Mouse (Mus musculus): ENCODE data around the gene Wdr64. TPM values are rescaled to one million over a fixed set of nuclear protein-coding genes. Genes with fewer than 3 reads are reported as not detected.

Gene Wdr64
- polyA plus RNA-seq, 1 experiment from 2014 or later = not detected

GRCm38 (mm10) chr1:175808356-175808755 is 110.0 kb downstream of the Wdr64 start:
- ATAC-seq (replicated peaks; ENCODE audit: low FRiP score) (no peak), DNase-seq (ENCODE audit: low spot score) (no peak)
- H3K27ac ChIP-seq (ENCODE audit: low read depth, low read length) = no peak overlapping the region
- no peak overlapping the region for H3K4me2 ChIP-seq
- 66% methylated on average over 5 of the region's 5 CpGs for WGBS
- no peak overlapping the region for H3K9ac ChIP-seq (ENCODE audit: low read depth, low read length)
- H3K4me3 ChIP-seq (ENCODE audit: low read depth, low read length) = no peak overlapping the region
- no peaks in the 10 kb centered on the region for H3K36me3 ChIP-seq (ENCODE audit: control insufficient read depth, insufficient read depth, low read length)
- H3K27me3 ChIP-seq (replicated peaks; ENCODE audit: control insufficient read depth, insufficient read depth, low read length) = no peaks in the 10 kb centered on the region
- H3K4me1 ChIP-seq (replicated peaks; ENCODE audit: control insufficient read depth, insufficient read depth, low read length) = no peaks in the 10 kb centered on the region
- H3K9me3 ChIP-seq (ENCODE audit: control insufficient read depth, low read length) = no peaks in the 10 kb centered on the region

DNA sequence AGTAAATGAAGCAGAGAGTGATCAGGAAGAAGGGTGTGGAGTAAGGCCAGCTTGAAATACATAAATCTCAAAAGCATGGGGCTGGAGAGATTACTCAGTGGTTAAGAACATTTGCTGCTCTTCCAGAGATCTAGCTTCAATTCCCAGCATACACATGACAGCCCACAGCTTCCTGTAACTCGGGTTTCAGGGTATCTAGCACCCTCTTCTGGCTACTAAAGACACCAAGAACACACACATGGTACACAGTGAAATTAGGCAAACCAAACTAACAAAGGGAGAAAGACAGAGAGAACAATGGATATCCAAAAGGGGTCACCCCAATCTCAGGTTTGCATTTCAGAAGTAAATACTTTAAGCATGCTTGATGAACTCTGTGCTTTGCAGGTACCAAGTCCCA is 113.2 kb downstream of the Wdr64 start:
- WGBS = 14% methylated on average over 1 of the region's 1 CpGs
- Histone ChIP-seq H3K9ac (ENCODE audit: low read depth, low read length) (no peak overlapping the region), H3K36me3 (ENCODE audit: control insufficient read depth, insufficient read depth, low read length) (no peaks in the 10 kb centered on the region), H3K27ac (ENCODE audit: low read depth, low read length) (no peak overlapping the region), H3K9me3 (ENCODE audit: control insufficient read depth, low read length) (no peaks in the 10 kb centered on the region), H3K4me3 (ENCODE audit: low read depth, low read length) (no peak overlapping the region), H3K4me1 (replicated peaks; ENCODE audit: control insufficient read depth, insufficient read depth, low read length) (no peaks in the 10 kb centered on the region), H3K27me3 (replicated peaks; ENCODE audit: control insufficient read depth, insufficient read depth, low read length) (no peaks in the 10 kb centered on the region), H3K4me2 (no peak overlapping the region)
- no peak for DNase-seq (ENCODE audit: low spot score)
- no peak for ATAC-seq (replicated peaks; ENCODE audit: low FRiP score)

DNA sequence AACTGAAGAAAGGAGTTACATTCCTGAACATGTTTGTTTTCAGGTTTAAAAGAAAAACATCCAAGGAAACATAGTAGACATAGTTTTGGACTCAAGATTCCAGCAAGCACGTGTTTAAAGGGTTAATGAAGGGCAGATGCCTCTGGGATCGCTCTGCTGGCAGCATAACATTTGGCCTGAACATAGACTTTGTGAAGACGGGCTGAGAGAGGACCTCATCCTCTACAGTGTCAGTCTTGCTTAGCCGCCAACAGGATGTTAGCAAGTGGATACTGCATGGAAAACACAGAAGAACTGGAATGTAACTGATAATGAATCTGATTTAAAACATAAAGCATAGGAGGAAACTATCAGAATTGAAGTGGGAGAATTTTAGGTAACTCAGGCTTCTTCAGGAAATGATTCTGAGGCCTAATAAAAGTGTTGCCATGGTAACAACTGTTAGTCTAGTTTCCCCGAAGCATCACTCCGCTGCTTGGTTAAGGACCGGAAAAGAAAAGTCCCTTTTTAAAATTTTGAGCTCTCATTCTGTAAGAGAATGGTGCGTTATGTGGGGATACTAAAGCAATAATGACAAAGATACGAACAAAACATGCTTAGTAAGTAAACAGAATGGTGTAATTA is 125.5 kb downstream of the Wdr64 start:
- DNase-seq (ENCODE audit: low spot score) (no peak), ATAC-seq (replicated peaks; ENCODE audit: low FRiP score) (no peak)
- Histone ChIP-seq H3K9ac (ENCODE audit: low read depth, low read length) (no peak overlapping the region), H3K4me2 (no peak overlapping the region), H3K36me3 (ENCODE audit: control insufficient read depth, insufficient read depth, low read length) (no peaks in the 10 kb centered on the region), H3K27me3 (replicated peaks; ENCODE audit: control insufficient read depth, insufficient read depth, low read length) (no peaks in the 10 kb centered on the region), H3K27ac (ENCODE audit: low read depth, low read length) (no peak overlapping the region), H3K4me1 (replicated peaks; ENCODE audit: control insufficient read depth, insufficient read depth, low read length) (no peaks in the 10 kb centered on the region), H3K4me3 (ENCODE audit: low read depth, low read length) (no peak overlapping the region), H3K9me3 (ENCODE audit: control insufficient read depth, low read length) (no peaks in the 10 kb centered on the region)
- 72% methylated on average over 9 of the region's 9 CpGs for WGBS

GRCm38 (mm10) chr1:175828539-175828938 is 130.1 kb downstream of the Wdr64 start:
- no peak overlapping the region for H3K9ac ChIP-seq (ENCODE audit: low read depth, low read length)
- 73% methylated on average over 7 of the region's 7 CpGs for whole genome bisulfite sequencing
- DNase-seq (ENCODE audit: low spot score) (no peak), ATAC-seq (replicated peaks; ENCODE audit: low FRiP score) (no peak)
- no peak overlapping the region for H3K4me3 ChIP-seq (ENCODE audit: low read depth, low read length)
- H3K9me3 ChIP-seq (ENCODE audit: control insufficient read depth, low read length) = no peaks in the 10 kb centered on the region
- no peak overlapping the region for H3K27ac ChIP-seq (ENCODE audit: low read depth, low read length)
- no peaks in the 10 kb centered on the region for H3K4me1 ChIP-seq (replicated peaks; ENCODE audit: control insufficient read depth, insufficient read depth, low read length)
- no peaks in the 10 kb centered on the region for H3K27me3 ChIP-seq (replicated peaks; ENCODE audit: control insufficient read depth, insufficient read depth, low read length)
- no peak overlapping the region for H3K4me2 ChIP-seq
- H3K36me3 ChIP-seq (ENCODE audit: control insufficient read depth, insufficient read depth, low read length) = no peaks in the 10 kb centered on the region

GRCm38 (mm10) chr1:175829220-175829619 is 130.8 kb downstream of the Wdr64 start:
- H3K9ac ChIP-seq (ENCODE audit: low read depth, low read length) = no peak overlapping the region
- no peaks in the 10 kb centered on the region for H3K9me3 ChIP-seq (ENCODE audit: control insufficient read depth, low read length)
- H3K27me3 ChIP-seq (replicated peaks; ENCODE audit: control insufficient read depth, insufficient read depth, low read length) = no peaks in the 10 kb centered on the region
- no peak overlapping the region for H3K4me3 ChIP-seq (ENCODE audit: low read depth, low read length)
- ATAC-seq (replicated peaks; ENCODE audit: low FRiP score) = no peak
- DNase-seq (ENCODE audit: low spot score) = no peak
- no peak overlapping the region for H3K4me2 ChIP-seq
- no peaks in the 10 kb centered on the region for H3K4me1 ChIP-seq (replicated peaks; ENCODE audit: control insufficient read depth, insufficient read depth, low read length)
- WGBS = 82% methylated on average over 2 of the region's 2 CpGs
- H3K27ac ChIP-seq (ENCODE audit: low read depth, low read length) = no peak overlapping the region
- no peaks in the 10 kb centered on the region for H3K36me3 ChIP-seq (ENCODE audit: control insufficient read depth, insufficient read depth, low read length)

DNA sequence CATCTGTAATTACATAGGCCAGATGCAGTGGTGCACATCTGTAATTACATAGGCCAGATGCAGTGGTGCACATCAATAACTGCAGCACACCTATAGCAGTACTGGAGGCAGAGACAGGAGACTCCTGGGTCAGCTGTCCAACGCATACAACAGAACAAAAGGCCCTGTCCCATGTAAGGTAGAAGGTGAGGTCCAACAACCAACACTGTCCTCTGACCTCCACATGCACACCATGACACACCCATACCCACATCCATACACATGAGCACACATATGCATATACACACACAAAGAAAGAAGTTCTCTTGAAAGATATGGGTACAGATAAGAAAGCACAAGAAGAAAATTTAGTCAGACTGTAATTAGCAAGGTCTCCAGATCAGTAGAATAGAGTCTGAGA is 157.1 kb downstream of the Wdr64 start:
- no peaks in the 10 kb centered on the region for H3K9me3 ChIP-seq (ENCODE audit: control insufficient read depth, low read length)
- H3K4me3 ChIP-seq (ENCODE audit: low read depth, low read length) = no peak overlapping the region
- H3K9ac ChIP-seq (ENCODE audit: low read depth, low read length) = no peak overlapping the region
- H3K27me3 ChIP-seq (replicated peaks; ENCODE audit: control insufficient read depth, insufficient read depth, low read length) = no peaks in the 10 kb centered on the region
- H3K36me3 ChIP-seq (ENCODE audit: control insufficient read depth, insufficient read depth, low read length) = no peaks in the 10 kb centered on the region
- no peak for DNase-seq (ENCODE audit: low spot score)
- no peak overlapping the region for H3K27ac ChIP-seq (ENCODE audit: low read depth, low read length)
- H3K4me1 ChIP-seq (replicated peaks; ENCODE audit: control insufficient read depth, insufficient read depth, low read length) = no peaks in the 10 kb centered on the region
- no peak overlapping the region for H3K4me2 ChIP-seq
- WGBS = 83% methylated on average over 1 of the region's 1 CpGs
- ATAC-seq (replicated peaks; ENCODE audit: low FRiP score) = peak; percentile 26; the same call in 1 of the 2 replicates

Other genes starting within 250 kb of the Wdr64 start
- gene Rgs7, start 206.1 kb upstream of the Wdr64 start, polyA plus RNA-seq (2014; fragmentation: Nextera tagmentation; extraction: Ambion mirVana) = 0.19 and 0.27 TPM in 2 replicates
- gene Kmo, start 78.2 kb upstream of the Wdr64 start, polyA plus RNA-seq (2014; fragmentation: Nextera tagmentation; extraction: Ambion mirVana) = 1.7 and 1.9 TPM in 2 replicates
- gene Fh1, start 73.0 kb upstream of the Wdr64 start, polyA plus RNA-seq (2014; fragmentation: Nextera tagmentation; extraction: Ambion mirVana) = 136 and 146 TPM in 2 replicates
- 4.0 and 4.3 TPM in 2 replicates for gene Opn3, start 5.8 kb upstream of the Wdr64 start, polyA plus RNA-seq (2014; fragmentation: Nextera tagmentation; extraction: Ambion mirVana)
- gene Chml, start 5.7 kb upstream of the Wdr64 start, polyA plus RNA-seq (2014; fragmentation: Nextera tagmentation; extraction: Ambion mirVana) = 3.2 and 3.6 TPM in 2 replicates
- gene Exo1, start 182.0 kb downstream of the Wdr64 start, polyA plus RNA-seq (2014; fragmentation: Nextera tagmentation; extraction: Ambion mirVana) = 124 and 131 TPM in 2 replicates
- gene Gm38100, start 221.7 kb downstream of the Wdr64 start, polyA plus RNA-seq (2014; fragmentation: Nextera tagmentation; extraction: Ambion mirVana) = 0.12 TPM in 1 of 2 replicates, not detected in the other